Mouse (Mus musculus) bone marrow, adult 2 months (tissue): ENCODE results near the gene Necap1. TPM values are rescaled to one million over a fixed set of nuclear protein-coding genes. Genes with fewer than 3 reads are reported as not detected.

Source experiments
- H3K27ac ChIP-seq: fragments of 200-500 bp; 2 replicates; pipeline ENCODE4 v1.5.1; 2012; ENCODE audit warnings: low read depth, mild to moderate bottlenecking, control low read depth, inconsistent platforms, low read length; ENCODE audit not compliant: control insufficient read depth, poor library complexity, insufficient read depth
- H3K4me1 ChIP-seq: fragments of 200-500 bp; 2 replicates; pipeline ENCODE4 v1.6.1; 2011; ENCODE audit warnings: low read length; ENCODE audit not compliant: control insufficient read depth, insufficient read depth
- H3K4me3 ChIP-seq: fragments of 200-500 bp; replicated peaks from 2 replicates; pipeline ENCODE3; 2011; ENCODE audit warnings: mild to moderate bottlenecking, low read depth, low read length, control low read depth; ENCODE audit not compliant: control insufficient read depth
- CTCF ChIP-seq: fragments of 200-500 bp; IDR thresholded peaks from 2 replicates; pipeline ENCODE4 v1.5.1; 2011; ENCODE audit warnings: low read length, control low read depth; ENCODE audit not compliant: control insufficient read depth, insufficient read depth
- POLR2A ChIP-seq: fragments of 200-500 bp; IDR thresholded peaks from 2 replicates; pipeline ENCODE4 v1.6.1; 2011; ENCODE audit warnings: low read depth, mild to moderate bottlenecking, control low read depth, low read length, borderline replicate concordance; ENCODE audit not compliant: control insufficient read depth
- WGBS: fragments of 180-500 bp; shearing (Covaris S2); methylation state at CpG from one replicate; pipeline ENCODE4 v1.1.7; 2018; 5-methylcytosine and 5-hydroxymethylcytosine counted together
- polyA plus RNA-seq: library from polyadenylated mRNA; stranded (reverse); fragments of >200 nt; gene quantifications from 2 replicates; pipeline ENCODE4 v1.2.4, GENCODE M21; 2011; ENCODE audit warnings: low replicate concordance; ENCODE audit not compliant: missing spikeins, insufficient read depth, insufficient read length

The Necap1 gene
- polyA plus RNA-seq = 7.4 and 8.9 TPM in 2 replicates

- peak within 1 kb of the TSS; percentile 95 for H3K4me3 ChIP-seq
- peak within 1 kb of the TSS; percentile 76 for H3K27ac ChIP-seq
- H3K4me1 ChIP-seq = no peaks in the 10 kb centered on the region; the same call in none of the 2 replicates
- 7% methylated on average over 43 of the region's 43 CpGs for WGBS
- TF ChIP-seq POLR2A (peak; percentile 79; the same call in 1 of the 2 replicates), CTCF (peak; percentile 86)
Observed at GRCm38 (mm10) chr6:122873871-122874719, at the start of gene Necap1. Gene Necap1, plus strand, starts transcription at chr6:122874474.

GRCm38 (mm10) chr6:122825166-122825565 lies 49.1 kb upstream of the Necap1 start:
- H3K4me1 ChIP-seq = peaks cover 8% of the 10 kb centered on the region
- 91% methylated on average over 9 of the region's 9 CpGs for WGBS

GRCm38 (mm10) chr6:122825923-122826742 lies 48.1 kb upstream of the Necap1 start:
- 4% methylated on average over 29 of the region's 29 CpGs for WGBS
- peaks cover 6% of the 10 kb centered on the region for H3K4me1 ChIP-seq
- no peak for TF ChIP-seq CTCF
- TF ChIP-seq POLR2A = peak; percentile 28; the same call in 1 of the 2 replicates
- peak overlapping the region; percentile 42 for H3K4me3 ChIP-seq
- H3K27ac ChIP-seq = peak overlapping the region; percentile 23; the same call in 1 of the 2 replicates

More at GRCm38 (mm10) chr6:122825166-122825565, 49.1 kb upstream of the Necap1 start:
- H3K27ac ChIP-seq = no peak overlapping the region
- TF ChIP-seq POLR2A (no peak), CTCF (no peak)
- no peak overlapping the region for H3K4me3 ChIP-seq

GRCm38 (mm10) chr6:122828086-122828485 lies 46.2 kb upstream of the Necap1 start:
- Histone ChIP-seq H3K4me3 (no peak overlapping the region), H3K4me1 (peaks cover 4% of the 10 kb centered on the region), H3K27ac (no peak overlapping the region)
- 64% methylated on average over 13 of the region's 13 CpGs for WGBS
- TF ChIP-seq CTCF (peak; percentile 54), POLR2A (no peak)

GRCm38 (mm10) chr6:122832880-122833279 lies 41.4 kb upstream of the Necap1 start:
- TF ChIP-seq POLR2A (no peak), CTCF (no peak)
- 87% methylated on average over 7 of the region's 7 CpGs for WGBS
- Histone ChIP-seq H3K4me1 (no peaks in the 10 kb centered on the region), H3K4me3 (no peak overlapping the region), H3K27ac (no peak overlapping the region)

- Histone ChIP-seq H3K27ac (no peak overlapping the region), H3K4me3 (no peak overlapping the region), H3K4me1 (no peaks in the 10 kb centered on the region)
- WGBS = 69% methylated on average over 4 of the region's 4 CpGs
- TF ChIP-seq POLR2A (no peak), CTCF (peak; percentile 72)
Observed at GRCm38 (mm10) chr6:122834365-122834764, 39.9 kb upstream of the Necap1 start.

- no peak for TF ChIP-seq POLR2A
- no peak for TF ChIP-seq CTCF
- 92% methylated on average over 3 of the region's 3 CpGs for WGBS
- Histone ChIP-seq H3K4me1 (no peaks in the 10 kb centered on the region), H3K27ac (no peak overlapping the region), H3K4me3 (no peak overlapping the region)
Observed at GRCm38 (mm10) chr6:122836974-122837373, 37.3 kb upstream of the Necap1 start.

- no peak overlapping the region for H3K4me3 ChIP-seq
- 76% methylated on average over 5 of the region's 5 CpGs for WGBS
- TF ChIP-seq POLR2A = no peak
- TF ChIP-seq CTCF = no peak
- no peaks in the 10 kb centered on the region for H3K4me1 ChIP-seq
- no peak overlapping the region for H3K27ac ChIP-seq
Observed at GRCm38 (mm10) chr6:122837539-122837938, 36.7 kb upstream of the Necap1 start.
